Mouse (Mus musculus) embryonic facial prominence, embryonic 15.5 days (tissue): ENCODE measurements around the gene Gfap. TPM values are rescaled to one million over a fixed set of nuclear protein-coding genes. Genes with fewer than 3 reads are reported as not detected.

Source experiments
- ATAC-seq: fragments of 200-750 bp; cut with Nextera tagmentation; 2 replicates; pipeline ENCODE4 v1.8.0; 2017; ENCODE audit warnings: low read depth, moderate TSS enrichment; ENCODE audit not compliant: insufficient number of reproducible peaks, low FRiP score, low TSS enrichment
- H3K27ac ChIP-seq: fragments of 300-500 bp; sonication (generic); replicated peaks from 2 replicates; pipeline ENCODE4 v1.5.1; 2015; ENCODE audit warnings: mild to moderate bottlenecking, inconsistent platforms
- H3K27me3 ChIP-seq: fragments of 300-500 bp; sonication (generic); 2 replicates; pipeline ENCODE4 v1.6.1; 2015; ENCODE audit warnings: inconsistent platforms
- H3K36me3 ChIP-seq: fragments of 300-500 bp; sonication (generic); 2 replicates; pipeline ENCODE4 v1.6.1; 2015; ENCODE audit warnings: mild to moderate bottlenecking, inconsistent platforms
- H3K4me1 ChIP-seq: fragments of 300-500 bp; sonication (generic); 2 replicates; pipeline ENCODE4 v1.6.1; 2015; ENCODE audit warnings: inconsistent platforms
- H3K4me2 ChIP-seq: fragments of 300-500 bp; sonication (generic); replicated peaks from 2 replicates; pipeline ENCODE4 v1.6.1; 2015; ENCODE audit warnings: mild to moderate bottlenecking, inconsistent platforms
- H3K4me3 ChIP-seq: fragments of 300-500 bp; sonication (generic); replicated peaks from 2 replicates; pipeline ENCODE4 v1.5.1; 2015; ENCODE audit warnings: mild to moderate bottlenecking, inconsistent platforms
- H3K9ac ChIP-seq: fragments of 300-500 bp; sonication (generic); 2 replicates; pipeline ENCODE4 v1.6.1; 2015; ENCODE audit warnings: inconsistent platforms
- H3K9me3 ChIP-seq: fragments of 300-500 bp; sonication (generic); replicated peaks from 2 replicates; pipeline ENCODE4 v1.6.1; 2016; ENCODE audit warnings: inconsistent platforms
- WGBS: fragments of 180-500 bp; shearing (Covaris S2); methylation state at CpG from one replicate; pipeline ENCODE4 v1.1.7; 2015; 5-methylcytosine and 5-hydroxymethylcytosine counted together
- polyA plus RNA-seq: library from polyadenylated mRNA; unstranded; fragments of >200 nt; fragmentation: Nextera tagmentation; extraction: Ambion mirVana; gene quantifications from 2 replicates; pipeline ENCODE4 v1.2.1, GENCODE M21; 2015

Gfap gene
- polyA plus RNA-seq, 1 experiment from 2014 or later, result 0.51 TPM

- 81% methylated on average over 9 of the region's 9 CpGs for WGBS
- peaks cover 45% of the 10 kb centered on the region for H3K27me3 ChIP-seq
Observed at GRCm38 (mm10) chr11:102895779-102896178, 4.9 kb downstream of the Gfap start.

GRCm38 (mm10) chr11:102894716-102895115 lies 6.0 kb downstream of the Gfap start:
- no peak overlapping the region for H3K27ac ChIP-seq
- H3K4me3 ChIP-seq, result no peak overlapping the region
- no peaks in the 10 kb centered on the region for H3K9me3 ChIP-seq
- WGBS, result 84% methylated on average over 4 of the region's 4 CpGs
- ATAC-seq, result no peak
- H3K9ac ChIP-seq, result no peak overlapping the region
- no peak overlapping the region for H3K4me2 ChIP-seq
- H3K4me1 ChIP-seq, result peaks cover 10% of the 10 kb centered on the region; the same call in 1 of the 2 replicates
- H3K36me3 ChIP-seq, result no peaks in the 10 kb centered on the region
- peaks cover 45% of the 10 kb centered on the region for H3K27me3 ChIP-seq

More at GRCm38 (mm10) chr11:102895779-102896178, 4.9 kb downstream of the Gfap start:
- Histone ChIP-seq H3K4me3 (no peak overlapping the region), H3K4me2 (no peak overlapping the region), H3K36me3 (no peaks in the 10 kb centered on the region), H3K4me1 (peaks cover 13% of the 10 kb centered on the region; the same call in 1 of the 2 replicates), H3K27ac (no peak overlapping the region), H3K9me3 (no peaks in the 10 kb centered on the region), H3K9ac (no peak overlapping the region)
- no peak for ATAC-seq

- peaks cover 50% of the 10 kb centered on the region for H3K27me3 ChIP-seq
- ATAC-seq, result peak; percentile 61; the same call in 1 of the 2 replicates
- 2% methylated on average over 43 of the region's 43 CpGs for WGBS
- H3K9ac ChIP-seq, result peak overlapping the region; percentile 28; the same call in 1 of the 2 replicates
- peaks cover 10% of the 10 kb centered on the region; the same call in 1 of the 2 replicates for H3K4me1 ChIP-seq
- H3K4me2 ChIP-seq, result peak overlapping the region; percentile 65
- H3K27ac ChIP-seq, result no peak overlapping the region
- H3K9me3 ChIP-seq, result no peaks in the 10 kb centered on the region
- peak overlapping the region; percentile 37 for H3K4me3 ChIP-seq
- no peaks in the 10 kb centered on the region for H3K36me3 ChIP-seq
Observed at GRCm38 (mm10) chr11:102893015-102893651, 7.6 kb downstream of the Gfap start.

GRCm38 (mm10) chr11:102890096-102890495 lies 10.6 kb downstream of the Gfap start:
- H3K9ac ChIP-seq, result no peak overlapping the region
- 56% methylated on average over 5 of the region's 5 CpGs for WGBS
- H3K27ac ChIP-seq, result no peak overlapping the region
- no peak overlapping the region for H3K4me2 ChIP-seq
- peaks cover 53% of the 10 kb centered on the region for H3K27me3 ChIP-seq
- no peak for ATAC-seq
- H3K9me3 ChIP-seq, result no peaks in the 10 kb centered on the region
- H3K4me3 ChIP-seq, result no peak overlapping the region
- H3K36me3 ChIP-seq, result no peaks in the 10 kb centered on the region
- H3K4me1 ChIP-seq, result peaks cover 10% of the 10 kb centered on the region; the same call in 1 of the 2 replicates

- H3K4me1 ChIP-seq, result peaks cover 4% of the 10 kb centered on the region; the same call in 1 of the 2 replicates
- no peaks in the 10 kb centered on the region for H3K9me3 ChIP-seq
- no peak overlapping the region for H3K4me3 ChIP-seq
- peaks cover 34% of the 10 kb centered on the region for H3K27me3 ChIP-seq
- H3K36me3 ChIP-seq, result no peaks in the 10 kb centered on the region
- peak overlapping the region; percentile 1; the same call in 1 of the 2 replicates for H3K9ac ChIP-seq
- 49% methylated on average over 3 of the region's 3 CpGs for whole genome bisulfite sequencing
- no peak overlapping the region for H3K27ac ChIP-seq
- H3K4me2 ChIP-seq, result no peak overlapping the region
- no peak for ATAC-seq
Observed at GRCm38 (mm10) chr11:102888135-102888534, 12.6 kb downstream of the Gfap start.

GRCm38 (mm10) chr11:102887433-102887832 lies 13.3 kb downstream of the Gfap start:
- Histone ChIP-seq H3K4me3 (no peak overlapping the region), H3K36me3 (no peaks in the 10 kb centered on the region), H3K27ac (no peak overlapping the region), H3K9me3 (no peaks in the 10 kb centered on the region), H3K9ac (no peak overlapping the region), H3K4me2 (no peak overlapping the region), H3K4me1 (no peaks in the 10 kb centered on the region), H3K27me3 (peaks cover 29% of the 10 kb centered on the region)
- 77% methylated on average over 5 of the region's 5 CpGs for WGBS
- ATAC-seq, result no peak

- Histone ChIP-seq H3K4me3 (no peak within 1 kb of the TSS), H3K27ac (no peak within 1 kb of the TSS), H3K4me2 (no peak within 1 kb of the TSS), H3K27me3 (peaks cover 20% of the 10 kb centered on the region), H3K4me1 (peaks cover 8% of the 10 kb centered on the region), H3K36me3 (no peaks in the 10 kb centered on the region), H3K9ac (no peak within 1 kb of the TSS), H3K9me3 (no peaks in the 10 kb centered on the region)
- 56% methylated on average over 10 of the region's 10 CpGs for WGBS
- no peak for ATAC-seq
Observed at GRCm38 (mm10) chr11:102884616-102885219, 16.0 kb downstream of the Gfap start, which contains the start of gene Fam187a. Gene Fam187a (plus strand): TSS chr11:102885169.

GRCm38 (mm10) chr11:102881314-102882198 lies 19.2 kb downstream of the Gfap start:
- Histone ChIP-seq H3K9me3 (no peaks in the 10 kb centered on the region), H3K36me3 (peaks cover 7% of the 10 kb centered on the region; the same call in 1 of the 2 replicates), H3K4me1 (peaks cover 13% of the 10 kb centered on the region), H3K4me3 (peak overlapping the region; percentile 84), H3K27me3 (peaks cover 8% of the 10 kb centered on the region; the same call in 1 of the 2 replicates), H3K4me2 (peak overlapping the region; percentile 66), H3K9ac (peak overlapping the region; percentile 90; the same call in 1 of the 2 replicates), H3K27ac (no peak overlapping the region)
- WGBS, result 16% methylated on average over 13 of the region's 13 CpGs
- 0 out of 2 replicates have a peak, but pooled peaks have one; percentile 12 for ATAC-seq

- peak within 1 kb of the TSS; percentile 90 for H3K9ac ChIP-seq
- H3K4me2 ChIP-seq, result peak within 1 kb of the TSS; percentile 66
- no peaks in the 10 kb centered on the region for H3K9me3 ChIP-seq
- WGBS, result under 1% methylated on average over 62 of the region's 62 CpGs
- peaks cover 13% of the 10 kb centered on the region for H3K4me1 ChIP-seq
- ATAC-seq, result peak; percentile 83
- H3K27me3 ChIP-seq, result 0 out of 2 replicates have a peak, but pooled peaks cover 4% of the 10 kb centered on the region
- peak within 1 kb of the TSS; percentile 84 for H3K4me3 ChIP-seq
- H3K27ac ChIP-seq, result peak within 1 kb of the TSS; percentile 86
- peaks cover 12% of the 10 kb centered on the region for H3K36me3 ChIP-seq
Observed at GRCm38 (mm10) chr11:102880585-102881313, 20.0 kb downstream of the Gfap start, which contains the start of the genes Eftud2 and Ccdc103. Gene Eftud2 (minus strand): TSS chr11:102880985. Gene Ccdc103 (plus strand): TSS chr11:102881204.

GRCm38 (mm10) chr11:102879558-102879957 lies 21.2 kb downstream of the Gfap start:
- Histone ChIP-seq H3K27me3 (no peaks in the 10 kb centered on the region), H3K27ac (no peak overlapping the region), H3K9ac (no peak overlapping the region), H3K9me3 (no peaks in the 10 kb centered on the region), H3K4me2 (peak overlapping the region; percentile 66), H3K4me3 (peak overlapping the region; percentile 84), H3K36me3 (peaks cover 24% of the 10 kb centered on the region), H3K4me1 (peaks cover 13% of the 10 kb centered on the region)
- ATAC-seq, result no peak
- 84% methylated on average over 2 of the region's 2 CpGs for WGBS
